Mouse (Mus musculus) lung, adult 2 months (tissue): ENCODE data around the gene Tenm4. TPM values are rescaled to one million over a fixed set of nuclear protein-coding genes. Genes with fewer than 3 reads are reported as not detected.

Experiments
- DNase-seq: peaks from one replicate; pipeline ENCODE4 v3.0.0; 2022
- H3K4me1 ChIP-seq: fragments of 200-500 bp; 2 replicates; pipeline ENCODE4 v1.6.1; 2011; ENCODE audit warnings: low read length; ENCODE audit not compliant: control insufficient read depth, insufficient read depth
- H3K4me3 ChIP-seq: fragments of 200-500 bp; replicated peaks from 2 replicates; pipeline ENCODE3; 2011; ENCODE audit warnings: low read depth, mild to moderate bottlenecking, control low read depth, low read length; ENCODE audit errors: extremely low read depth
- CTCF ChIP-seq: fragments of 200-500 bp; IDR thresholded peaks from 2 replicates; pipeline ENCODE4 v1.5.1; 2011; ENCODE audit warnings: mild to moderate bottlenecking, low read length, control low read depth; ENCODE audit not compliant: insufficient read depth
- POLR2A ChIP-seq: fragments of 200-500 bp; IDR thresholded peaks from 2 replicates; pipeline ENCODE4 v1.6.1; 2011; ENCODE audit warnings: low read depth, mild to moderate bottlenecking, control low read depth, low read length, borderline replicate concordance; ENCODE audit errors: extremely low read depth
- WGBS: fragments of 180-500 bp; shearing (Covaris S2); methylation state at CpG from one replicate; pipeline ENCODE4 v1.1.7; 2018; 5-methylcytosine and 5-hydroxymethylcytosine counted together
- polyA plus RNA-seq: library from polyadenylated mRNA; depleted of rRNA; stranded (reverse); fragments of >200 nt; gene quantifications from 2 replicates; pipeline ENCODE4 v1.2.3, GENCODE M21; 2012

Gene Tenm4
- polyA plus RNA-seq, 1 experiment: 0.98 TPM

- no peaks in the 10 kb centered on the region; the same call in 1 of the 2 replicates for H3K4me1 ChIP-seq
- WGBS: 68% methylated on average over 3 of the region's 3 CpGs
- DNase-seq: no peak
- TF ChIP-seq POLR2A (no peak), CTCF (no peak)
- H3K4me3 ChIP-seq: no peak overlapping the region
These were observed 249.0 kb downstream of the Tenm4 start for GRCm38 (mm10) chr7:96420045-96420444.

GRCm38 (mm10) chr7:96420926-96421605 is 250.0 kb downstream of the Tenm4 start:
- Histone ChIP-seq H3K4me3 (no peak overlapping the region), H3K4me1 (no peaks in the 10 kb centered on the region; the same call in 1 of the 2 replicates)
- peak; percentile 21 for DNase-seq
- TF ChIP-seq CTCF (no peak), POLR2A (no peak)
- 60% methylated on average over 9 of the region's 9 CpGs for WGBS

- Histone ChIP-seq H3K4me1 (no peaks in the 10 kb centered on the region), H3K4me3 (no peak overlapping the region)
- WGBS: 77% methylated on average over 8 of the region's 8 CpGs
- TF ChIP-seq CTCF (no peak), POLR2A (no peak)
- DNase-seq: no peak
These were observed 255.9 kb downstream of the Tenm4 start for GRCm38 (mm10) chr7:96426954-96427353.

- TF ChIP-seq CTCF (no peak), POLR2A (no peak)
- WGBS: 93% methylated on average over 2 of the region's 2 CpGs
- DNase-seq: no peak
- Histone ChIP-seq H3K4me3 (no peak overlapping the region), H3K4me1 (no peaks in the 10 kb centered on the region)
These were observed 262.3 kb downstream of the Tenm4 start for GRCm38 (mm10) chr7:96433307-96433706.

- Histone ChIP-seq H3K4me1 (no peaks in the 10 kb centered on the region), H3K4me3 (no peak overlapping the region)
- DNase-seq: no peak
- TF ChIP-seq POLR2A (no peak), CTCF (no peak)
- WGBS: 87% methylated on average over 6 of the region's 6 CpGs
These were observed 267.3 kb downstream of the Tenm4 start for GRCm38 (mm10) chr7:96438392-96438791.

- DNase-seq: no peak
- no peak overlapping the region for H3K4me3 ChIP-seq
- no peak for TF ChIP-seq CTCF
- TF ChIP-seq POLR2A: no peak
- H3K4me1 ChIP-seq: no peaks in the 10 kb centered on the region
These were observed 269.2 kb downstream of the Tenm4 start for GRCm38 (mm10) chr7:96440161-96440707.

GRCm38 (mm10) chr7:96445771-96446170 is 274.7 kb downstream of the Tenm4 start:
- no peak for TF ChIP-seq CTCF
- no peak for TF ChIP-seq POLR2A
- Histone ChIP-seq H3K4me3 (no peak overlapping the region), H3K4me1 (no peaks in the 10 kb centered on the region)
- 74% methylated on average over 8 of the region's 8 CpGs for WGBS
- DNase-seq: no peak

- no peak for DNase-seq
- TF ChIP-seq POLR2A: no peak
- no peak for TF ChIP-seq CTCF
- 75% methylated on average over 12 of the region's 12 CpGs for WGBS
- no peak overlapping the region for H3K4me3 ChIP-seq
- no peaks in the 10 kb centered on the region for H3K4me1 ChIP-seq
These were observed 276.9 kb downstream of the Tenm4 start for GRCm38 (mm10) chr7:96447806-96448397.

GRCm38 (mm10) chr7:96455957-96456356 is 284.9 kb downstream of the Tenm4 start:
- no peak for DNase-seq
- 78% methylated on average over 2 of the region's 2 CpGs for WGBS
- no peaks in the 10 kb centered on the region; the same call in 1 of the 2 replicates for H3K4me1 ChIP-seq
- no peak for TF ChIP-seq POLR2A
- TF ChIP-seq CTCF: no peak
- no peak overlapping the region for H3K4me3 ChIP-seq

GRCm38 (mm10) chr7:96456618-96457017 is 285.6 kb downstream of the Tenm4 start:
- no peaks in the 10 kb centered on the region; the same call in 1 of the 2 replicates for H3K4me1 ChIP-seq
- TF ChIP-seq POLR2A (no peak), CTCF (no peak)
- H3K4me3 ChIP-seq: no peak overlapping the region
- DNase-seq: no peak
- 31% methylated on average over 2 of the region's 2 CpGs for WGBS
